Mouse (Mus musculus): Measurements from ENCODE around the gene Diras1.

GRCm38 (mm10) chr10:81021547-81022110, 3.8 kb downstream of the Diras1 start:
- TF ChIP-seq POLR2A (IDR thresholded peaks at IDR 0.05; ENCODE audit: control insufficient read depth, extremely low read depth, insufficient read depth, low read length, poor library complexity) (no peak), CTCF (IDR thresholded peaks at IDR 0.05; ENCODE audit: borderline replicate concordance, control insufficient read depth, extremely low read depth, insufficient read depth, low read length, poor library complexity) (no peak)

Data from thymus, adult 2 months (tissue).